Mouse (Mus musculus): ENCODE measurements around the gene Poln. TPM values are rescaled to one million over a fixed set of nuclear protein-coding genes. Genes with fewer than 3 reads are reported as not detected.

Gene Poln
- polyA plus RNA-seq, 1 experiment from 2014 or later: 0.48 TPM

Other genes starting within 250 kb of the Poln start
- gene Nelfa, start 233.0 kb downstream of the Poln start, polyA plus RNA-seq (2015; fragmentation: Nextera tagmentation; extraction: Ambion mirVana): 22.4 and 23.0 TPM in 2 replicates
- 3.4 and 4.6 TPM in 2 replicates for gene Gm1673, start 186.0 kb downstream of the Poln start, polyA plus RNA-seq (2015; fragmentation: Nextera tagmentation; extraction: Ambion mirVana)
- gene Nat8l, start 173.5 kb downstream of the Poln start, polyA plus RNA-seq (2015; fragmentation: Nextera tagmentation; extraction: Ambion mirVana): 0.09 and 0.12 TPM in 2 replicates
- 19.8 and 21.9 TPM in 2 replicates for gene Haus3, start 79 bp upstream of the Poln start, polyA plus RNA-seq (2015; fragmentation: Nextera tagmentation; extraction: Ambion mirVana)
- gene Mxd4, start 18.3 kb upstream of the Poln start, polyA plus RNA-seq (2015; fragmentation: Nextera tagmentation; extraction: Ambion mirVana): 6.6 and 7.6 TPM in 2 replicates
- gene Zfyve28, start 119.0 kb upstream of the Poln start, polyA plus RNA-seq (2015; fragmentation: Nextera tagmentation; extraction: Ambion mirVana): 0.02 and 0.11 TPM in 2 replicates
- not detected in 2 replicates for gene Cfap99, start 119.2 kb upstream of the Poln start, polyA plus RNA-seq (2015; fragmentation: Nextera tagmentation; extraction: Ambion mirVana)
- 68.3 and 68.4 TPM in 2 replicates for gene Rnf4, start 166.8 kb upstream of the Poln start, polyA plus RNA-seq (2015; fragmentation: Nextera tagmentation; extraction: Ambion mirVana)
- gene Fam193a, start 200.5 kb upstream of the Poln start, polyA plus RNA-seq (2015; fragmentation: Nextera tagmentation; extraction: Ambion mirVana): 3.2 and 3.3 TPM in 2 replicates